Mouse (Mus musculus) heart, adult 8-10 months (tissue): ENCODE data around the gene Gdf3. TPM values are rescaled to one million over a fixed set of nuclear protein-coding genes. Genes with fewer than 3 reads are reported as not detected.

ENCODE experiments used
- DNase-seq: peaks from one replicate; pipeline ENCODE4 v3.0.0; 2022; ENCODE audit warnings: low spot score
- total RNA-seq, 4 experiments: library from RNA; stranded (reverse); gene quantifications; 2 replicates each; pipeline ENCODE4 v1.2.4; 2022

Gdf3 gene
- total RNA-seq, 4 experiments from 2014 or later: not detected

DNA sequence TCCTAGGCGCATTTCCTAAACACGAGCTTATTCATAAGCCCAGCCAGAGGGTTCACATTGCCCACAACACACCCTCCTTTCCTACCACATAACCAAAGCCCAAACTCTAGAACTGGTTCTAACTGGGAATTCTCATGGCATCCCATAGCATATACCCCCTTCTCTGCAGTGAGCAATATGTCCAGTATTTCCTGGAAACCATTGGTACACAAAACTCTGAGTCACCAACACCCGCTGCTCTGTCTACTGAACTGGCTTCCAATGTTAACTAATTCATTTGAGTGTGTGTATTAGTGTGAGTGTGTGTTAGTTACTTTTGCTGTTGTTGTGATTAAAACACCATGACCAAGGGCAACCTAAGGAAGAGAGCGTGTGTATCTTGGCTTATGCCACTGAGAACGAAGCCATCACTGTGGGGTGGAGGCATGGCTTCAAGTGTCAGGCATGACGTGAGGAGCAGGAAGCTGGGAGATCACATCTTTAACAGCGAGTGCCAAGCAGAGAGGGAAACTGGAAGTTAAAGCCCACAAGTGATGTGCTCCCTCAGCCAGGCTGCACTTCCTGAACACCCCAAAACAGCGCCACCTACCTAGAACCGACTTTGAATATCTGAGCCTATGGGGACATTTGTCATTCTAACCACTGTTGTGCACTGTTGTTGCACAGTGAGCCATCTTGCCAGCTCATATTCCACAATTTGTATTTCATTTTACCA, 44.7 kb downstream of the Gdf3 start:
- no peak for DNase-seq

DNA sequence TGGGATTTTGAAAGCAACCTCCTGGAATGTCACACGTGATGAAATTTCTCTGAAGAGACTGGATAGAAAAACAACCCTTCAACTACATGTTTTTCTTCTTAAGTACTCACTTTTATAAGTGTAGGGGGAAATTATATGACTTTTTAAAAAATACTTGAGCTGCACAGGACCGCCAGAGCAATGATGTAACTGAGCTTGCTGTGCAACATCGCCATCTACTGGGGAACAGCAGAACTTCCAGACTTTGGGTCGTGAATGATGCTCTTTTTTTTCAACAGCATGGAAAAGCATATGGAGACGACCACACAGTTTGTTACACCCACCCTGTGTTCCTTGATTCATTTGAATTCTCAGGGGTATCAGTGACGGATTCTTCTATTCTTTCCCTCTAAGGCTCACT, 47.4 kb downstream of the Gdf3 start:
- peak; percentile 40 for DNase-seq

DNA sequence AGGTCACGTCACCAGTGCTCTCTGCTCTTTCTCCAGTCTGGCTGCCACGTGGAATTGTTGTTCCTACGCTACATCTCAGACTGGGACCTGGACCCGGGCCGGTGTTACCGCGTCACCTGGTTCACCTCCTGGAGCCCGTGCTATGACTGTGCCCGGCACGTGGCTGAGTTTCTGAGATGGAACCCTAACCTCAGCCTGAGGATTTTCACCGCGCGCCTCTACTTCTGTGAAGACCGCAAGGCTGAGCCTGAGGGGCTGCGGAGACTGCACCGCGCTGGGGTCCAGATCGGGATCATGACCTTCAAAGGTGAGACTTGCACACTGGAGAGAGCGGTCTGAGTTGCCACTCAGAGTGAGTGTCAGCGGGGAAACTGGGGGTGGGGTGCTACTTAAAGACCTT, 48.9 kb downstream of the Gdf3 start:
- no peak for DNase-seq

- peak; percentile 63 for DNase-seq
These were observed 49.5 kb downstream of the Gdf3 start for GRCm38 (mm10) chr6:122560427-122560826.

- peak; percentile 70 for DNase-seq
These were observed 52.8 kb downstream of the Gdf3 start for GRCm38 (mm10) chr6:122556959-122557561.

Other genes with a start within 250 kb of the Gdf3 start
- gene Rimklb, start 111.3 kb downstream of the Gdf3 start, total RNA-seq: under 1 TPM in 1 of 4 experiments, not detected in 3; 0.23 TPM
- 10 to 100 TPM; 15.7 to 18.2 (median 18.0) TPM for gene Mfap5, start 104.2 kb downstream of the Gdf3 start, total RNA-seq
- not detected for gene Aicda, start 56.3 kb downstream of the Gdf3 start, total RNA-seq
- gene Apobec1, start 7.6 kb downstream of the Gdf3 start, total RNA-seq: 1 to 10 TPM; 1.7 to 5.5 (median 4.9) TPM
- not detected for gene Dppa3, start 16.3 kb upstream of the Gdf3 start, total RNA-seq
- gene Nanog, start 97.4 kb upstream of the Gdf3 start, total RNA-seq: not detected
- 1 to 10 TPM; 2.3 to 2.9 (median 2.4) TPM for gene Slc2a3, start 191.6 kb upstream of the Gdf3 start, total RNA-seq
- gene Foxj2, start 209.8 kb upstream of the Gdf3 start, total RNA-seq: 10 to 100 TPM; 26.3 to 31.5 (median 29.1) TPM
- 1 to 10 TPM; 2.0 to 3.5 (median 2.5) TPM for gene C3ar1, start 246.1 kb upstream of the Gdf3 start, total RNA-seq